Mouse (Mus musculus): ENCODE data around the gene Gpr25.

Gpr25 gene

GRCm38 (mm10) chr1:136232986-136233790 lies 27.5 kb downstream of the Gpr25 start:
- no peak for DNase-seq (ENCODE audit: low spot score)

GRCm38 (mm10) chr1:136232285-136232926 lies 28.3 kb downstream of the Gpr25 start:
- DNase-seq (ENCODE audit: low spot score): no peak

GRCm38 (mm10) chr1:136231596-136231995 lies 29.1 kb downstream of the Gpr25 start:
- DNase-seq (ENCODE audit: low spot score): no peak

GRCm38 (mm10) chr1:136230201-136230600 lies 30.5 kb downstream of the Gpr25 start:
- DNase-seq (ENCODE audit: low spot score): peak; percentile 30

GRCm38 (mm10) chr1:136229040-136229373 lies 31.7 kb downstream of the Gpr25 start:
- DNase-seq (ENCODE audit: low spot score): no peak

GRCm38 (mm10) chr1:136228328-136229039 lies 32.2 kb downstream of the Gpr25 start:
- DNase-seq (ENCODE audit: low spot score): no peak

- DNase-seq (ENCODE audit: low spot score): no peak
These were observed 32.8 kb downstream of the Gpr25 start for GRCm38 (mm10) chr1:136227870-136228269.

GRCm38 (mm10) chr1:136226626-136227025 lies 34.0 kb downstream of the Gpr25 start:
- no peak for DNase-seq (ENCODE audit: low spot score)

GRCm38 (mm10) chr1:136225846-136226245 lies 34.8 kb downstream of the Gpr25 start:
- DNase-seq (ENCODE audit: low spot score): no peak

GRCm38 (mm10) chr1:136223758-136224342 lies 36.8 kb downstream of the Gpr25 start:
- no peak for DNase-seq (ENCODE audit: low spot score)

GRCm38 (mm10) chr1:136222386-136222785 lies 38.3 kb downstream of the Gpr25 start:
- DNase-seq (ENCODE audit: low spot score): no peak

- no peak for DNase-seq (ENCODE audit: low spot score)
These were observed 40.4 kb downstream of the Gpr25 start for GRCm38 (mm10) chr1:136220037-136220871.

- DNase-seq (ENCODE audit: low spot score): no peak
These were observed 46.4 kb downstream of the Gpr25 start for GRCm38 (mm10) chr1:136214304-136214703.

GRCm38 (mm10) chr1:136212803-136213202 lies 47.9 kb downstream of the Gpr25 start, which contains the start of gene Mroh3:
Gene Mroh3, minus strand, starts transcription at chr1:136212828.
- no peak for DNase-seq (ENCODE audit: low spot score)
